Mouse (Mus musculus): ENCODE measurements around the gene 3830403N18Rik. TPM values are rescaled to one million over a fixed set of nuclear protein-coding genes. Genes with fewer than 3 reads are reported as not detected.
"Not testable (repeated sequence)": the region's sequence is repeated elsewhere in the genome, so short reads cannot be mapped to it uniquely, and the experiment has no call there.

The 3830403N18Rik gene
- 1.1 and 1.8 TPM in 2 replicates for polyA plus RNA-seq (2015; fragmentation: Nextera tagmentation; extraction: Ambion mirVana)

DNA sequence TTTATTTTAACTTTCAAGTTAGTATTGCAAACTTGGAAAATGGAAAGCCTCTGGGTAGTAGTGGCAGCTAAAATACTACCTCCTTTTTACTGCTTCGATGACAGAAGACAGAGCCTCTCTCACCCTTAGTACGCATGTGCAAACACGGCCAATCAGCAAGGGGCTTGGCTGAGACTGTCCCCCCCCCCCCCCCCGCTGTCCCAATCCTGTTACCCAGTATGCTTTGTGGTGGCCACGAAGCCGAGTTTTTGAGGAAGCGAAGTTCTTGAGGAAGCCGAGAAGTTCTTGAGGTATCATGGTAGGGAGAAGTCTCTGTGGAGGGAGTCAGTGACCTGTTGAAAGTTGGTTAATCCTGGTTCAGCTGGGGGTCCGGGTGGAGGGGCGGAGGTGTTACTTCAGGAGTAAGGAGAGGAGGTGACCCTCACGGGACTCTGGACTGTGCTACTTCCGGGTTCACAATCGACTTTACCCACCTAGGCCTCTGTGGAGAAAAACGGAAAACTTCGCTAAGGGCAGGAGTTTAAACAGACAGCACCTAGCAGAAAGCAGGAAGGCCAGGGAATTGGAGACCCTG lies at the start of gene 3830403N18Rik:
Gene 3830403N18Rik (plus strand): TSS at position 237 of the 574 bp plus-strand sequence.
- H3K4me3 ChIP-seq; H3K4me1 ChIP-seq; H3K36me3 ChIP-seq; H3K9me3 ChIP-seq; H3K27ac ChIP-seq; H3K27me3 ChIP-seq; ATAC-seq (ENCODE audit: insufficient number of reproducible peaks, low FRiP score, low TSS enrichment, low read depth); H3K9ac ChIP-seq; H3K4me2 ChIP-seq: not testable (repeated sequence)
- 68% methylated on average over 14 of the region's 15 CpGs for WGBS

DNA sequence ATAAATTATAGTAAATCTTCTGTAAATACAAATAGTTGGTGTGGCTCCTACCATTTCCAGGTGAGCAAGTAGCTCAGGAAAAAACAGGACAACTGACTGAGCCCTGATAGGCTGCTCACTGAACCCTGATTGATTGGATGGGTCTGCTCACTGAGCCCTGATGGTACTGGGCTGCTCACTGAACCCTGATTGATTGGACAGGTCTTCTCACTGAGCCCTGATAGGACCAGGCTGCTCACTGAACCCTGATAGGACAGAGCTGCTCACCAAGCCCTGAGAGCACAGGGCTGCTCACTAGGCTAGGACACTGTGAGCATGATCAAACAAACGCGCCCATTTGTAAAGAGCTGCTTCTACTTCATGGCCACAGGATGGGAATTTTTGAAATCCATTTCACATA lies 15.0 kb downstream of the 3830403N18Rik start:
- Histone ChIP-seq H3K36me3 (no peaks in the 10 kb centered on the region), H3K4me1 (no peaks in the 10 kb centered on the region), H3K9me3 (no peaks in the 10 kb centered on the region), H3K4me3 (no peak overlapping the region), H3K9ac (no peak overlapping the region), H3K4me2 (no peak overlapping the region), H3K27me3 (no peaks in the 10 kb centered on the region), H3K27ac (no peak overlapping the region)
- 94% methylated on average over 2 of the region's 2 CpGs for WGBS
- no peak for ATAC-seq (ENCODE audit: insufficient number of reproducible peaks, low FRiP score, low TSS enrichment, low read depth)

DNA sequence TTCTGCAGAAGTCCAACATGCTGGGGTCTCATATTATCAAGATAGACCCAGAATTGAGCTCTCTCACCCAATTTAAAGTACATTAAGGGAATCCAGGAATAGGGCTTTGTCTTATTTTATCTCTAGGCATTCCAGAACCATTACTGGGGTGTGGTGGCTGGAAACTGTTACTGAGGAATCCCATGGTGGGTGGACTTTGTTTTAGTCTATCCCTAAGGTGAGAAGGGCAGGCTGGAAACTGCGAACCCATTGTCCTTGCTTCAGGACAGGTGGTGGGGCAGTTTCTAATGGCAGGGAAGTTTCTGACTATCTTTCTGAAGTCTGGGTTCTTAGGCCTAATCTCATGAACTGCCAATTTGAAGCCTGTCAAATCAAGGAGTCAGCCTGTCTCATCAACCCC lies 50.1 kb downstream of the 3830403N18Rik start:
- not testable (repeated sequence) for H3K36me3 ChIP-seq; H3K9me3 ChIP-seq; H3K4me1 ChIP-seq; ATAC-seq (ENCODE audit: insufficient number of reproducible peaks, low FRiP score, low TSS enrichment, low read depth); H3K9ac ChIP-seq; H3K4me3 ChIP-seq; H3K27me3 ChIP-seq; H3K27ac ChIP-seq; H3K4me2 ChIP-seq
- WGBS = no CpG with 5 or more reads among the region's 1 CpGs

Other genes starting within 250 kb of the 3830403N18Rik start
- gene Gm773, start 76.3 kb downstream of the 3830403N18Rik start, polyA plus RNA-seq (2015; fragmentation: Nextera tagmentation; extraction: Ambion mirVana) = not detected in 2 replicates
- 10.7 and 11.8 TPM in 2 replicates for gene Zfp449, start 209.8 kb downstream of the 3830403N18Rik start, polyA plus RNA-seq (2015; fragmentation: Nextera tagmentation; extraction: Ambion mirVana)
- gene Smim10l2a, start 238.0 kb downstream of the 3830403N18Rik start, polyA plus RNA-seq (2015; fragmentation: Nextera tagmentation; extraction: Ambion mirVana) = 4.9 and 6.1 TPM in 2 replicates

Data from limb, embryonic 15.5 days (tissue).